Mouse (Mus musculus) MEL-GATA-1-ER (cell line): ENCODE measurements around the gene Nf1.
A peak's percentile ranks its signal among the peaks of the same experiment; 100 is the strongest.
"Not testable (repeated sequence)": the region's sequence is repeated elsewhere in the genome, so short reads cannot be mapped to it uniquely, and the experiment has no call there.

Experiments
- DNase-seq: peaks from one replicate; pipeline ENCODE4 v3.0.0-alpha.2; 2012; ENCODE audit warnings: low read depth; ENCODE audit errors: extremely low read depth

Nf1 gene

GRCm38 (mm10) chr11:79339234-79339807, at the start of gene Nf1:
Nf1 (plus strand) TSS chr11:79339693.
- peak; percentile 73 for DNase-seq

- no peak for DNase-seq
Observed at GRCm38 (mm10) chr11:79290473-79290872, 49.0 kb upstream of the Nf1 start.

DNA sequence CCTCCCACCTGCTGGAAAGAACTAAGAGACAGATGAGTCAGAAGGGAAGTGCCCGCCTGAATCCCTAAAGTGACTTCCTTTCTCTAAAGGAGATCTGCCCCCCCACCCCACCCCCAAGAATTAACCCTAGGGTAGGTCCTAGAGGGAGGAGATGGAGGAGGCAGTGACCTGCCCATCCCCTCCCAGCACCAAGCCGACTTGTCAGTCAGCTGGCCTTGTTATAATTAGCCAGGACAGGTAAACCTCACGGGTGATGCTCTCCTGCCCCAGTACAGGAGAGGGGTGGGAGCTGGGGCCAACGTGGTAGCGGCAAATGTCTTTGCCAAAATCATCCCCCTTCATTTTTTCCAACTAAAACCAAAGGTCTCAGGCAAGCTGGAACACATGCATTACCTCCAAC, 47.8 kb upstream of the Nf1 start:
- no peak for DNase-seq

- DNase-seq, result no peak
Observed at GRCm38 (mm10) chr11:79292130-79292529, 47.4 kb upstream of the Nf1 start.

DNA sequence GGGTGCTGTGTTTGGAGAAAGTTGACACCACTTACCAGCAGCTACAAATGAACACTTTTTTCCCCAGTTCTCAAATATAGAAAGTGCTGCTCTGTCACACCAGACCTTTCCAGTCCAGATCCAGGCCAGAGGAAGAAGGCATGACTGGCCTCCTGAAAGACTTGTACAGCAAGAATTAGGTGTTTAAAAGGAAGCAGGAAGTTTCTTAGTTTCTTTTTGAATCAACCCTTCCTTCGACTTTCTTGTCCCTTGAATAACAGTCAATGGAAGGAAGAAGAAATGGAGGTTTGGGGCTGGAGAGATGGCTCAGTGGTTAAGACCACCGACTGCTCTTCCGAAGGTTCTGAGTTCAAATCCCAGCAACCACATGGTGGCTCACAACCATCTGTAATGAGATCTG, 46.5 kb upstream of the Nf1 start:
- no peak for DNase-seq

GRCm38 (mm10) chr11:79293971-79294370, 45.5 kb upstream of the Nf1 start:
- DNase-seq, result no peak

DNA sequence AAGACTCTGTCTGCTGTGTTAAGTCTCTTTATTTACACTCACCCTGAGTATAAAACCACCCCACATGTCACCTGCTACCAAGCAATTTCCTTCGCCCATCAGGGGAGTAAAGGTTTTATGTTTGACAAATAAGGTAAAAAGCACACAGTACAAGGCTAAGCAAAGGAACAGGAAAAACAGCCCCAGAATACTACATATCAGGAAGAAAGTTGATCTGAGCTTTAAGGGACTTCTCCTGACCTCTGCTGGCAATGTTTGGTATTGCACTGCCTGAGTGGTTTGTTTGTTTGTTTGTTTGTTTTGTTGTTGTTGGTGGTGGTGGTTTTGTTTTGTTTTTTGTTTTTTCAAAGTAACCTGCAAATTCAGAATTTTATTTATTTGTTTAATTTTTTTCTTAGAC, 43.3 kb upstream of the Nf1 start:
- DNase-seq, result no peak

DNA sequence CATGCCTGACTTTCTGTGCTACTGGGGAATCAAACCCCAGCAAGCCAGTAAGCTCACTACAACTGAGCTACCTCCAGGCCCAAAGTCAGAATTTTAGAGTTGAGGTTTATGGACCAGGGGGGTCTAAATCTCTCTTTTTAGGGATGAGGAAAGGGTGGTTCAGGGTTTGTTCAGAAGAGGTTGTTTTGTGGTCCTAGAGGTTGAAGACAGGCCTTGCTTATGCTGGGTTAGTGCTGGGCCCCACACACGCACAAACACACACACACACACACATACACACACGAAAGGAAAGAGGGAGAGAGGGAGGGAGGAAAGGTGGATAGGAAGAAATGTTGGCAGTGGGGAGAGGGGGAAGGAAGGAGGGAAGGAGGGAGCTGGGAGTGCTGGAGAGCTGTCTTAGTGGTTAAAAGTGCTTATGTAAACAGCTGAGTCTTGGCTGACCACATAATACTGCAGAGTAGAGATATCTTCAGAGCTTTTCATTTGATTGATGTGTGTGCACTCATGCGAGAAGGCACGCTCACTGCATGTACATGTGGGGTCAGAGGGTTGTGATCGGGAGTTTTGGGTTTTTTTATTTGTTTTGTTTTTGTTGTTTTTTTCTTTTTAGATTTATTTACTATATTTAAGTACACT, 42.5 kb upstream of the Nf1 start, which contains the start of gene Gm9964:
Gene Gm9964, minus strand, starts transcription at position 51 of the 636 bp plus-strand sequence.
- peak; percentile 77 for DNase-seq

DNA sequence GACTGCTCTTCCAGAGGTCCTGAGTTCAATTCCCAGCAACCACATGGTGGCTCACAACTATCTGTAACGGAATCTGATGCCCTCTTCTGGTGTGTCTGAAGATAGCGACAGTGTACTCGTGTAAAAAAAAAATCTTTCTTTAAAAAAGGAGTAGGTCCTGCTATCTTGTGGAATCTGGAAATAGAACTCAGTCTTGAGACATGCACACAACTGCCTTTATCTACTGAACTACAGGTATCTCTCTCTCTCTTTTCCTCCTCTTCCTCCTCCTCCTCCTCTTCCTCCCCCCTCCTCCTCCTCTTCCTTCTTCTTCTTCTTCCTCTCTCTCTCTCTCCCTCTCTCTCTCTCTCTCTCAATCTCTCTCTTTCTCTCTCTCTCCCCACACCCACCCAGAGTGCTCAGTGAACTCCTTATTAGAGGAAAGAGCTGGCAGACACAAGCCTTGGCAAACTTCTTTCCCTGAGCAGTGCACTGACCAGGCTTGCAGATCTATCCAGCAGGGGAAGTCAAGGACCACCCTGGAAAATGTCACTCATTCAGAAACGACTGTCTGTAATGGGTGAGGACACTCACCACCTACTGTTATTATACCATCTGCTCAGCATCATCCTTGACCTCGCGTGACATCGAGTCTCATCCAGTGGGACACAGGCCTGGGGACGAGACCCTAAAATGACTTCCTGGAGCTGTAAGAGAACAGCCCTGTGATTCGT, 39.6 kb upstream of the Nf1 start:
- no peak for DNase-seq

- DNase-seq, result no peak
Observed at GRCm38 (mm10) chr11:79303109-79303508, 36.4 kb upstream of the Nf1 start.

GRCm38 (mm10) chr11:79304245-79304644, 35.2 kb upstream of the Nf1 start:
- DNase-seq, result not testable (repeated sequence)

DNA sequence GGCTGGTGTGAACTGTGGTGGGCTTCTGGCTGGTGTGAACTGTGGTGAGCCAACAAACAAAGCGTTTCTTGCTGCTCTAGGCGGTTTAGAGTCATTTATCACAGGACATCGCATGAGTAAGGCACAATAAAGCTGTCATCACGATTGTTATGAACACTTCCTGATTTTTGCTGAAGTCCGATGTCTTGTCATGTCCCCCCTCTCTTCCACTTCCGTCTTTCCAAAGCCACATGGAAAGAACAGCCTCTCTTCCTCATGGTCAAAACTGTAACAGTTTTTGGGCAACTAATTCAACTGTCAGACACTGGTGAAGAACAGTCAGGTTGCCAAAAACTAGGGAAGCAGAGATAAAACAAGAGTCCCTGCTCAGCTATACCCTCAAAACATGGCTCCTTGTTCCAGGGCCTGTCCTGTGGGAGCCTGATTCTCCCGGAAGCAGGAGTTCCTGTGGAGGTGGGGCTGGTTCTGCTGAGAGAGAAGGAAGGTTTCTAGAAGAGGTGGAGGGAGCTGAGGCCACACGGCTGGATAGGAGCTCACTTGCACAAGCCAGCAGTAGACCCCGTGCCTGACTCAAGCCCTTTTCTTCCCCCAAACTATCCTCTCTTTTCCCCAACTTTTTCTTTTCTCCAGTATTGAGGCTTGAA, 33.7 kb upstream of the Nf1 start:
- peak; percentile 87 for DNase-seq

- DNase-seq, result no peak
Observed at GRCm38 (mm10) chr11:79306510-79306909, 33.0 kb upstream of the Nf1 start.

DNA sequence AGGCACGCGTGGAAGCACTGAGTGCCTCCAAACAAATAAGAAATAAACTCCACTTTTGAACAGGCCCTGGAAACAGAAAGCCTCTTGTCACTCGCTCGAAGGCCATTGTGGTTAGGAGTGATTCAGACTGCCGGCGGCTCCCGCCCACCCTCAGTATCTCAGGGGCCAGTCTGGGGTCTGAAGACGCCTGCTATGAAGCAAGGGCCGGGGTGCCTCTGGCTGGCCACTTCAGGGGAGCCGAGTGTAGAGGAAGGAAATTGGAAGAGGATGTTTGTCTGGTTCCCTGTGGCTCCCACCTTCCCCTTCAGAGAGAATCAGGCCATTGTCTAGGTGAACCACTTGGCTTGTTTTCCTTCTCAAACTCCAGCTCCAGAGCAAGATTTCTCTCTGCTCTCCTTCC, 32.5 kb upstream of the Nf1 start:
- DNase-seq, result no peak

GRCm38 (mm10) chr11:79307560-79308200, 31.8 kb upstream of the Nf1 start:
- DNase-seq, result no peak

GRCm38 (mm10) chr11:79310467-79310866, 29.0 kb upstream of the Nf1 start:
- DNase-seq, result no peak

DNA sequence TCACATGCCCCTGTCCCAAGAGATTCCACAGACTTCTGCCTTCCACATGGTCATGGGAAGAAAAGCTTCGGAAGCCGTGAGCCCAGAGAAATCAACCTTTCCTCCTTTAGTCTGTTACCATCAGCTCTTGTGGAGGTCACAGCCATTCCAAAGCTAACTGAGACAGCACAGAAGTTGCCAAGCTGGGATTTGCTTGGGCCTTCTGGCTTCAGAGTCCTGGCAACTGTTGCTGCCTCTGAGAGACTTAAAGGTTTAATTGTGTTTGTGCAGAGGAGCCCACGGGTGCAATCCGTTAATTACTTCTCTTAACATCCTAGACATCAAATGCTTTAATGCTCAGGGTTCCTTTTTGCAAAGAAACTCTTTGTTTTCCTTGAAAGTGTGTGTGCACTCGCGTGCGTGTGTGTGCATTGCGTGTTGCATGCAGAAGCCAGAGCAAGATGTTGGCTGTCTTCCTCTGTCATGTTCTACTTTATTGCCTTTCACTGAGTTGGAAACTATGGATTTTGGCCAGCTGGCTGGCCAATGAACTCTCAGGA, 22.6 kb upstream of the Nf1 start:
- DNase-seq, result no peak

DNA sequence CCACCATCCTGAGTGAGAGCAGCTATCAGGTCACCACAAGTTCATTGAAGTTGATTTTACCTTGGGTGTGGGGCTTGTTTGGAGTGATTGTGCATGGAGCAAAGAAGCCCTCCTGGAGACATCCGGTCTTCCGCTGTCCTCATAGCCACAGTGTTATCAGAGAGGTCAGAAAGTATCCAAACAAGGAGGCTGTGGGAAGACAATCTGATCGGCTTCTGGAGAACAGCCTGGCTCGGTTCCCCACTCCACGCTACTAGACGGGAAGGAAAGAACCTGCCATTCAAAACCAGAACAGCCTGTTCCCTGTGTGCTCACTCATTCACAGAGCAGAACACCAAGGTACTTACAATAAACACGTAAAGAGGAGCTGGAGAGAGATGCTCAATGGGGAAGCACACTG, 19.7 kb upstream of the Nf1 start:
- no peak for DNase-seq

DNA sequence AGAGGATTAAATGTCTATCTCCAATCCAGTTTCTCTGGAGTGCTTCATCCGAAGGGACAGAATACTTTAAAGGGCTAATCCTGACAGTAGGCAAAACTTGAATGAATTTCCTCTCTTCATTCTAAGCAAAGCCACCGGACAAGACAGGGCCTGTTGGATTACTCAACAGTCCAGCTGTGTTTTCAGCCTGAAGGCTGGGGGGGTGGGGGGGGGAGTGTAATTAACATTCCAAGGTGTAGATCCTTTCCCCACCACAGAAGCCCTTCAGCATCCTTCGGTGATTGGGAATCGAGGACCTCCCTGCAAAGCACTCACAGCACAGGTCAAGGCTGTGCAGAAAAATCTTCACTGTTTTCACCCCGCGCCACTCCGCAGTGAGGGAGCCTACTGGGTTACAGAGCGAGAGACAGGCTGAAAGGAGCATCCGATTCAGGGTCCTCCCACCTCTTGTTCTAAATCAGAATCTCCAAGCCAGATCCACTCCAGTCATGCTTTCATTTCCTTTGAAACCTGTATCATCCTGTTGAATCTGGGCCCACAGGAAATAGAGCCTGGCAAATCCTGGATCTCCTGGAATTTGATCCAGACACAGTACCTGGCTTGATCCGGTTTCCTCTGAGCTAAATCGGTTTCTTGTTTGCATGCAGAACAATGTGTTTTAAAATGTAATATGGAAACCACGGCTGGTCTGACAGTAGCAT, 15.4 kb upstream of the Nf1 start:
- no peak for DNase-seq

DNA sequence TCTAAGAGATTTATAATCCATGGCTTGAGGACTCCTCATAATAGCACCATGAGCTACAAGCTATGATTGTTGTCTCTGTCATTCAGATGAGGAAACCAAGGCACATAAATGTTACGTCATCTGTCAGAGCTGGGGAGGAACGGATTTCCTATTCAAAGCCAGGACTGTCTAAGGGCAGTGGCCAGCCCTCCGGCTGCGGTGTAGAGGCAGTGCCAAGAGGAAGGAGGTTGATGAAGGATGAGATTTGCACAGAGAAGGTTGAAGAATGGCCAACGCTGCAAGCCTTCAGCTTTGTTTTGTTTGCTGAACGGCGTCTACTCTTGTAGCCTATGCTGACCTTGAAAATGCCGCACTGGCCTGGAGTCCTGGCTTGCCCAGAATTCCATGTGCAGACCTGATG, 13.8 kb upstream of the Nf1 start:
- DNase-seq, result no peak

DNA sequence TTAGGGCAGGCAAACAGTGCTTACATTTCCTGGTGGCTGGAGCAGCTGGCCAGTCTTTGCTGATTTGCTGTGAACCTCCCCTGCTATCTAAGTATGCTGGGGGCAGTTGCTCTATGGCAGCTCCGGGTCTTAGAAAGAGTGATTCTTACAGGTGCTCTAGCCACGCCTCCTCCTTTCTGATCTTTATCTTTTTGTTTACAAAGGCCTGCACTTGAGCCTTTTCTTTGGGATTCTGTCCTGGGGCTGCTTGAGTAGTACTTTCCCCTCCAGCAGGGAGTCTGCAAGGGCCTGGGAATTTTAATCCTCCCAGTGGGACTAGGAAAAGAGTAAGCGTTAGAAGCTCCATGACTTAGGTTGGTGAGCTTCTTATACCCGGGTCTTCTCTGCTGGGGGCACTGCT, 12.4 kb upstream of the Nf1 start:
- DNase-seq, result no peak
